Mouse (Mus musculus) C2C12 (cell line): Measurements from ENCODE around the gene Rbmxl2.

Experiments
- CTCF ChIP-seq: IDR thresholded peaks from one replicate; pipeline ENCODE4 v1.5.1; 2011; ENCODE audit not compliant: control insufficient read depth, insufficient read depth, insufficient read length
- USF1 ChIP-seq: IDR thresholded peaks from one replicate; pipeline ENCODE4 v1.6.1; 2011; ENCODE audit warnings: low read depth, mild to moderate bottlenecking, control low read depth, moderate library complexity

DNA sequence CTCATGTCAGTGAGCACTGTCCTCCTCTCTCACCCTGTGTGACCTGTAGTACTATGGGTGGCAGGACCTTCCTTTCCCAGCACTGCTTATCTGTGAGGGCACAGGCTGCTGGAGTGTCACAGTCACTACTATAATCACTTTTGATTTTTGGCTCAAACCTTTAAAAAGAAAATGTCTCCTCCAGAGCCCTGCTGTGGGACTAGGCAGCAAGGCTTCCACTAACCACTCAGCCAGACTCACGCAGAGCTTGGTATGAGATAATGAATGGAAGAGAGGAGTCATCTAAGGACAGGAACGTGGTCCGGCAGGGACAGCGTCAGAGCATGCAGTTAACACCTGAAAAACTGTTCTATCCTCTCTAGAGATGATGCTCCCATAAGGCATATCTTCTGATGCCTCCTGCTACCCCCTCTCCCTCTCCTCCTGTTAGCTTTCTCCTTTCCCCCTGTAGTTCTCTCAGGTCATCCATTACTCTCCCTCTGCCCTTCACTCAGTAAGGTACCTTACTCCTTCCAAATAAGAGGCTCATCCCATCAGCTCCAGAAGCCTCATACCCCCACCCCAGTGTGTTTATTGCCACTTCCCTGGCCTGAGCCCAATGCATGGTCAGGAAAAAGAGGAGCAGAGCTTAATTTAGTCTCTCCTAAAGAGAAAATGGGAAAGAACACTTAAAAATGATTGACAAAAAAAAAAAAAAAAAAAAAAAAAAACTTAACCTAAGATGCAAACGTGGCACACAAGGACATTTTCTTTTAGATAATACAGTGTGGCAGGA, 41.2 kb downstream of the Rbmxl2 start:
- TF ChIP-seq CTCF (no peak), USF1 (no peak)
